Mouse (Mus musculus) A20 (cell line): ENCODE results near the gene Necab3.

ENCODE experiments used
- DNase-seq: peaks from one replicate; pipeline ENCODE4 v3.0.0-alpha.2; 2011; ENCODE audit warnings: low read depth, low spot score

The Necab3 gene

DNA sequence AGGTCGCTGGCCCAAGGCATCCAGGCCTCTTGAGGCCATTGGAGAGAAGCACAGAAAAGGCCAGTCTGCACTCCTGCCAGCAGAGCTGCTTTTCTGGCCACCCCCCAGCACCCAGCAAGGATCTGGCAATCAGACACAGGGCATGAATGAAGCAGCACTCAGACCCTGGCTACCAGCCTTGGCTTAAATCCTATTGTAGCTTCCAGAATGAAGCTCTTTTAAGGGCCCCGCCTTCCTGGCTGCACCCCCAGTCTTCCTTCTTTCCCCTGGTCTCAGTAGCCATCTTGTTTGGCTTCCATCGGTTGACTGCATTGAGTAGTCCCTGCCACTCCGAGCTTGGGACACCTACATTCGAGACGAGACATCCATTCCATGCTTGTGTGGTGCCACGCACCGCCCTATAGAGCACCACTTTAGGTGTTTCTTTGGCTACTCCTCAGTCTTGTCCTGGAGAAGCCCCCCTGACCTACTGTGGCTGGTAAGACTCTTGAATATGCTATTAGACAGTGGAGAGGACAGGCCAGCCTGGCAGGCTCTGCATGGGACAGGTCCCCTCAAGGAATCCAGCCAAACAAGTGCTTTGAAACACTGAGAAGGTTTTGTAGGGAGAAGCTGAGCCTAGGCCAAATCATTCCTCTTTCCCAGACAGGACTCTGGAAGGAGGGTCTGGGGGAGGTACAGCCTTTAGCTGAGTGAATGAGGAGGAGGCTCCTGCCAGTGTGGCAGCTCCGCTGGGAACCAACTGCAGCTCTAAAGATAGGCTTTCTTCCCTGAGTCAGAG lies 14.9 kb downstream of the Necab3 start:
- DNase-seq: no peak

DNA sequence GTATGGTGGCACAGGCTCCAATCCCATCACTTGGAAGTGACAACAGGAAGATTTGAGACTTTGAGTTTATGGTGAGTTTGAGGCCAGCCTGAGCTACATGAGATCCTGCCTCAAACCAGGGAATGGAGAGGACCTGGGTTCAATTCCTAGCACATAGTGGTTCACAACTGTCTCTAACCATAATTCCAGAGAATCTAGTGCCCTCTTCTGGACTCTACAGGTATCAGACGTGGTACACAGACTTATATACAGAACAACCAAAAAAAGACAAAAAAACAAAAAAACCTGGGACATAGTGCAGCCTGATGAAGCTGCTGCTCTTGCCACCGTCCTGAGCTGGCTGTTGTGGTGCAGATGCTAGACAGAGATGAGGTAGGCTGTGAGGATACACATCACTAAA lies 17.1 kb downstream of the Necab3 start:
- DNase-seq: no peak

DNA sequence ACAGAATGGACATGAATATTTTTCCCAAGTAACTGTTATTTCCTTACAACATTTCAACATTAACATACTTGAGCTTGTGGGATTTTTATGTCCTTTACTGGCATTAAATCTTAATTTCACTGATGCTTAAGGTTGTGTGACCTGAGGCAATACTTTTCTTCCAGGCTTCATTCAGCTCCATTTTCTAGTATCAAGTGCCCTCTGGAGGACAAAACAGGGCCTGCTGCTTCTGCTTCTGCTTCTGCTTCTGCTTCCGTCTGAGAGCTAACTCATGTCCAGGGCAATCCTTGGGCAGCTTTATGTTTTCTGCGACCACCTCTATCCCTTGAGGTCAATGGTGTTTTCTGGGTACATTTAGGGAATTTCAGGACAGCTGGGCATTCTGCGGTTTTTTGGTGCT lies 19.0 kb downstream of the Necab3 start:
- DNase-seq: peak; percentile 62

DNA sequence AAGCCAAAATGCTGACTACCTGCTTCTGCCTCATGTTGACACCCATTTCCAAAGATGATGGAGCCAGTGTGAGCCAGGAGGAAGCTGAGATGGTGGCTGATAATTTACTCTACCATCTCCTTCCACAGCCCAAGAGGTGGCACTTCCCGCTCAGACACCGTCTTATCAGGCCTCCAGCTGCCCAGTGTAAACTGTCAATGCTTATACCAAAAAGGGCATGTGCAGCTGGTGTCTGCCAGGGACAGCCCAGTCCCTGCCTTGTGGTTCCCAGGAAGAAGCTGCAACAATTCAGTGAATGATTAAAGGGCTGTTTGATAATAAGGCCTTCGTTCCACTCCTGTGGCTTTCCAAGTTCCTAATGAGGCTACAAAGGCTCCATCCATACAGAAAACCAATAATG lies 20.0 kb downstream of the Necab3 start:
- DNase-seq: no peak

DNA sequence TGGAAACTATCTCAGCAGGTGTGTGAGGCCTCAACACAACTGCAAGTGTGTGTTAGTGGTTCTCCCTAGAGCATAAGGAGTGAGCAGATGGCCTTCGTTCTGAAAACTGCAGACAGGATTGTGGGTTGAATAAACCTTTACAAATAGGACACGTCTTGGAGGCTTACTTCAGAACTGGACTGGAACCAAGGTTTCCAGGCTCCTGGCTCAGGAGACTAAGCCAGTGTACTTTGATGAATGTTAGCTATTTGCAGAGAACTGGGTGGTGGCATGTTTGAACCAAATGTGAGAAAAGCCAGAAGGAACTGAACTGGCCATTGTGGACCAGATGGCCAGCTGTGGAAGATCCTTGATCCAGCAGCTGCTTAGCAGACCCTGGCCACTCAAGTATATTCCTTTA lies 20.4 kb downstream of the Necab3 start:
- DNase-seq: no peak

DNA sequence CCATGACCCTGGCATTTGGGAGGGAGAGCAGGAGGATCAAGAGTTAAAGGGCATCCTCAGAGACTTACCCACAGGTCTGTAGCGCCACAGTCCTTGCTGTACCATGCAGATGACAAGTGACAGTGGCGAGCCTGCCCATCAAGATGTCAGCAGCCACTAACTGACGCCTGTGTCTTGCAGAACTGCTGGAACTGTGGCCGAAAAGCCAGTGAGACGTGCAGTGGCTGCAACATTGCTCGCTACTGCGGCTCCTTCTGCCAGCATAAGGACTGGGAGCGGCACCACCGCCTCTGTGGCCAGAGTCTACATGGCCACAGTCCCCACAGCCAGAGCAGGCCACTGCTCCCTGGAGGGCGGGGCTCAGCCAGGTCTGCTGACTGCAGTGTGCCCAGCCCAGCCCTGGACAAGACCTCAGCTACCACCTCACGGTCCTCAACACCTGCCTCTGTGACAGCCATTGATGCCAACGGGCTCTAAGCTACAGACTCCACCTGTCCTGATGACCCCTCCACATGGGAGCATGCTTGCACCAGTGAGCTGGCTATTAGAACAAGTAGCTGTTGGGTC lies 23.9 kb downstream of the Necab3 start:
- no peak for DNase-seq

DNA sequence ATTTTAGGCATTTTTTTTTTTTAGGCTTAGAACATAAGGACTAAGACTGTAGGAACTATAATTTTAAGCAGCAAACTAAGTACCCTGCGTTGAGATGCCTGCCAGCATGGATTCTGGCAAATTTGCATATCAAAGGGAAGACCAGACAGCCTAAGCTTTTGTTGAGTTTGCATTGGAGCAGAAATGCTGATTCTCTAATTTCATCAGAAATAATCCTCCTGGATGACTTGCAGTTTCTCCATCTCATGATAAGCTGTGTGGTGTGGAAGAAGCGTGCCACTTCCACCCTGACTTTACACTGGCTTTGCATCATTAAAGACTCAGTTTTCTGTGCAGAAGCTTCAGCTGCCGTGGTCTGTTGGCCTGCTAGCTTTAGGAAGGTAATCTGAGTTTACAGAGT lies 25.8 kb downstream of the Necab3 start:
- no peak for DNase-seq

DNA sequence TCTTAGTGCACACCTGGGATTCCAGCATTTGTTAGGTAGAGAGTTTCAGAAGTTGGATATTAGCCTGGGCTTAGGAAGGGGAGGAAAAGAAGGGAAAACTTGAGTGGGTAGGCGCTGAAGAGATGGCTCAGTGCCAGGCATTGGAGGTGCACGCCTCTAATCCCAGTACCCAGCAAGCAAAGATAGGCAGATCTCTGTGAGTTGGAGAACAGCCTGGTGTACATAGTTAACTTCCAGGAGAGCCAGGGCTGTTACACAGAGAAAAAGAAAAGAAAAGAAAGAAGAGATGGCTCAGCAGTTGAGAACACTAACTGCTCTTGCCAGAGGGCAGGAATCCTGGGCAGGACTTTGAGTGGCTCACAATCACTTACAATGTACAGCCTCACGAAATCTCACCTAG lies 32.2 kb downstream of the Necab3 start:
- DNase-seq: no peak

DNA sequence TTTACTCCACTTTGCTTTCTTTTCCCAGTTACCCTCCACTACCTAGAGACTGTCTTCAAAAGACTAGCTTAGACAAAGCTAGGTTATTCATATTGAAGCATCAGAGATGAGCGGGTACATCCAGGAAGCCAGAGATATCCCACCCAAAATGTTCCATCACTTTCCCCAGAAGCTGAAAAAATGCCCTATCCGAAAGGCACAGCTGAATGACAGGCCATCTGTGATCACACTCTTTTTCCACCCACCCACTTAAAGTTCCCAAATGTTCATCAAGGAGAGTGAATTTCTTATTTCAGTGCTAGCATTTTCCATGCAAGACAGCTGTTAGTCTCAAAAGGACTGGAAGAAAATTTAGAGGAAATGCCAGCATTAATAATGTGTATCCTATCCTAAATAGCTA lies 33.4 kb downstream of the Necab3 start:
- no peak for DNase-seq

DNA sequence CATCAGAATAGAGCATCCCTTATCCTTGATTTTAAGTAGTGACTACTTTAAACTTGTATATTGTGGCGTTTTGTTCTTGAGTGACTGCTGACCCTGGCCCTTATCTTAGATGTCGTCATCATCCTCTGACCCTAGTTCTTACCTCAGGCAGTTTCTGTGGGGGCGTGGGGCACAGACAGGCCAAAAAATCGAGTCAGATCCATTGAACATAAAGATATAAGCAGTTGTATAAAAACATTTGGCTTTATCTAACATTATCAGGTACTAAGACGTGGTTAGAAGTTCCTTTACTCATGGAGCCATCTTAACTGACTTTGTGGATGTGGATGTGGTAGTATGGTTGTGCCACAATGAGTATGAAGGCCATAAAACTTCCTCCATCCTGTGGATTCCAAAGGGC lies 36.4 kb downstream of the Necab3 start:
- DNase-seq: no peak

DNA sequence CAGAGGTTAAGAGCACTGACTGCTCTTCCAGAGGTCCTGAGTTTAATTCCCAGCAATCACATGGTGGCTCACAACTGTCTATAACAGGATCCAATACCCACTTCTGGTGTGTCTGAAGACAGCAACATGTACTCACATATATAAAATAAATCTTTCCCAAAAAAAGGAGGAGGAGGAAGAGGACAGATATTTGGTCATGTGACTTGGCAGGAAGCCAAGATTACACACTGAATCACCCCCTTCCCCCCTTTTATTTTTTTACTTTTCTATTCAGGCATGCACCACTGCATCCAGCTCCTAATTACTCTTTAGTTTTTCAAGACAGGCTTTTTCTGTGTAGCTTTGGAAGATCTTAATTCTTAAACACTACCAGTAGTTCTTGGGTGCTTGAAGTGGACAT lies 37.2 kb downstream of the Necab3 start:
- no peak for DNase-seq

DNA sequence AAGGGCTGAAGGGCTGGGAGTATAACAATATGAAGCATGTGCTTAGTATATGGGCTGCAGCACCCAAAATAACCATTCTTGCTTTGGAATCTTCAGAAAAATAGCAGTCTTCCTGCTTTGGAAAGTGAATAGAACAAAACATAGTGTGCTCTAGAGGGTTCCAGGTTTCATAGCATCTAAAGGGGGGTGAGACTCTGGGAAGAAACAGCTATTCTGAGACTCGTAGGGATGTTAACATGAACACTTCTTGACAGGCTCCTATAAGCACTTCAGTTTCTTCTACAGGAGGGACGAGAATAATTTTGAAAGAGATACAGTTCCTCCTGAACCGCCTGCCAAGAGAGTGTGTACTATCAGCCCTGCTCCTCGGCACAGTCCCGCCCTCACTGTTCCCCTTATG lies 41.3 kb downstream of the Necab3 start:
- no peak for DNase-seq

DNA sequence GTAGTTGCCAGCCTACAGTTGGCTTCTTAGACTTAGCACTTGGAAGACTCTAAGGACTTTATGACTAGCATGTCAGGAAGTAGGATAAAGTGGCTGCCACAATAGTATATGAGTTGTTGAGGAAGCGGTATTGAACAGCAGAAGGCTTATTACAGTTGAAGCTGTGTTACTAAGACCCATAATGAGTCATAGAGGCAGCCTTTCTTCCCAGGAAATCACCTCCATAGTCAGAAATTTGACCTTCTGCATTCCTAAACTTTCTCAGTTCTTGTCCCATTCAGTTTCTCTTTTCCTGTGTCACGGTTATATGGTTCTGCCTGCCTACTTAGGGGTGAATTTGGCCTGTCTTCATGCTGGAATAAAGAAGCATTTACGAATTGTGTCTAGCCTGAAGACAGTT lies 41.7 kb downstream of the Necab3 start:
- DNase-seq: no peak

DNA sequence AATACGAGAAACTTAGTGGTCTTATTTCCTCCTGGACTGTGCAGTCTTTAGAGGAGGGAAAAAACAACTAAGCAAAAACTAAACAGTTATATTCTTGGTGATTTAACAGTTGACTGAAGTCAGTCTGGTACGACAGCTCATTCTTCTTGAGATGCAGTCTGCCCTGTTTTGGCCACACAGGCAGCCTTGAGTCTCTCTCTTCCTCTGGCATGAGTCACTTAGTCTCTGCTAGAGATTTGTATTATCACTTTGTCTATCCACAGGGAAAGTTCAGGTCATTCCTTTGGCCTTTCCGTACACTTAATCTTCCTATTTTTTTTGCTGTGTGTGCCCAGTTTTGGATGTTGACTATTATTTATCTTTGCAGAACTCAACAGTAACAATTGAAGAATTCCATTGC lies 48.5 kb downstream of the Necab3 start:
- no peak for DNase-seq

DNA sequence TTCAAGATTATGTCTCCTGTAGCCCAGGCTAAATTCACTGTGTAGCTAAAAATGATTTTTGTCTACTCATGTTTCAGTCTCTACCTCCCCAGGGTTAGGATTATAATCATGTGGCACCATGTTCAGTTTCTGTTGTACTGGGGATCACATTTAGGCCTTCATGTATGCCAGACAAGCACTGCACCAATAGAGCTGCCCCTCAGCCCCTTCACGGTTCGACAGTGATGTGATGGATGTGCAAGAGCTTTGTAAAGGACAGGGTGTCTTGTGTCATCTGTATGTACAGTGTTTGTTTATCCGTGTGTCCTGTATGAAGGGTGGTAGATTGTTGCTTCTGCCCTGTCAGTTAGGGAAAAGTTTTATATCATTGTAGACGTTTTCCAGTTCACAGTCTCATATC lies 50.2 kb downstream of the Necab3 start:
- DNase-seq: peak; percentile 65

DNA sequence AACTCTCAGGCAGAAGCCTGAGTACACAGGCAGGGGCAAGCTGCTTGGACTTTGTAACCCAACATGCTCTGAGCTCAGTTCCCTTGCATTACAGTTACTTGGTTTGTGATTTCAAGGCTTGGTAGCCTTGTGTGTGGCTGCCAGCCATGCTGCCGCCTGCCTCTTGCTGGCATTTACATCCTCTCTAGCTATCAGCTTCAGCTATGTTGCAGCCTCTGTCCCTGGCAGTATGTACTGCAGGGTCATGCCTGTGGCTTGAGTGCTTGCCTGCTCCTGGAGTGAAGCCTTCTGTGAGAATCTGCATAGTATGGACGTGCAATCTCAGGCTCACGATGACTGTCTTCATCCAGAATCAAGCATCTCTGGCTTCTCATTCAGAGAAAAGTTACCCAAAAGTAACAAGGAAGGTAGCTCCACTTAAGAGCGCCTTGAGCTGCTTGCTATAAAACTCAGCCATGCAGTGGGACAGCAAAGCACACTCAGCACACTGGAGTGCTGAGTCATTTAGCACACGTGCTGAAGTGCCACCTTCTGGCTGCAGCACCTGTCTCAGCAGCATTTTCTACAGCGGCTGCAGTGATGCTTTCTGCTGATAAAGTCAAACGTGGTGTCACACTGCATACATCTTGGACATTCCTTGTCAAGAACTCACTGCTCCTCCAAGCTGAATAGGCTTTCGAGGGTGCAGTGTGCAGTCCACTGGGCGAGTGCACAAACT lies 51.0 kb downstream of the Necab3 start:
- peak; percentile 82 for DNase-seq

DNA sequence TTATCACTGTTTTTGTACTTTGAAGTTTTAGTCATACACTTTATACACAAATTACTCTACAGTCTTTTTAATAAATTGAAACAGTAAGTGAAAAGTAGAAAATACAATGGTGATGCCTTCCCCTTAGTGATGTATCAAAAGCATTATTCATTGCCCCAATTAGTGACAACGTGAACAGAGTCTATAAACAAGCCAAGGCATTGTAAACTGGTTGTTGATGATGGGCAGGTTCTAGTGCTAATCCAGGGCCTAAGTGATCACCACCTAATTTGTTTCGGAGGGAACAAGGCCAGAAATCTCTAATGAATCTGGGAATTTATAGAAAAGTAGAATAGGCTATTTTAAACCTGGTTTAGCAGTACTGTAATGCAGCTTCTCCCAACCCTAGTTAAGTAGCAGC lies 51.6 kb downstream of the Necab3 start:
- DNase-seq: no peak

DNA sequence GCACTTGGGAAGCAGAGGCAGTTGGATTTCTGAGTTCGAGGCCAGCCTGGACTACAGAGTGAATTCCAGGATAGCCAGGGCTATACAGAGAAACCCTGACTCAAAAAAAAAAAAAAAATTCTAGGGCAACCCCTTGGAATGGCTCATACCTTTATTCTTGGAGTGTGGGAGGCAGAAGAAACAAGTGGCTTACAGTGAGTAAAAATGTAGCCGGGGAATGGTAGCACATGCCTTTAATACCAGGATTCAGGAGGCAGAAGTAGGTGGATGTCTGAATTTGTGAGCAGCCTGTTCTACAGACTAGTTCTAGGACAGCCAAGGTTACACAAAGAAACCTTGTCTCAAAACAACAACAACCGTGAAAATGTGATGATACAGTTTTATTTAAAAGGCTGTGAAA lies 57.9 kb downstream of the Necab3 start:
- no peak for DNase-seq

DNA sequence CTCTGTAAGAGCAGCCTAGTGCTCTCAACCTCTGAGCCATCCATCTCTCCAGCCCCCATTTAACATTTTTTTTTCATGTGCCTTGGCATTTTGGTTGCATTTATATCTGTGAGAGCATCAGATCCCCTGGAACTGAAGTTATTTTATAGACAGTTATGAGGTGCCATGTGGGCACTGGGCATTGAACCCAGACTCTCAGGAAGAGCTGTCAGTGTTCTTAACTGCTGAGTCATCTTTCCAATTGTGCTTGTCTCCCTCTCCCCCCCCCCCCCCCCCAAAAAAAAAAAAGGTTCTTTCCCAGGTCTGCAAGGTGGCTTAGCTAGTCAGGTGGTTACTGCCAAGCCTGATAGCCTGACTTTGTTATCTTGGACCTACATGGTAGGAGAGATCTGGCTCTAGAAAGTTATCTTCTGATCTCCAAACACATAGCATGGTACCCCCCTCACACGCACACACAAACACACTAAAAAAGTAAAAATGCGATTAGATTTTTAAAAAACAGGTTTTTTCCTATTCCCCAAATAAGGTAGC lies 58.9 kb downstream of the Necab3 start:
- peak; percentile 52 for DNase-seq

DNA sequence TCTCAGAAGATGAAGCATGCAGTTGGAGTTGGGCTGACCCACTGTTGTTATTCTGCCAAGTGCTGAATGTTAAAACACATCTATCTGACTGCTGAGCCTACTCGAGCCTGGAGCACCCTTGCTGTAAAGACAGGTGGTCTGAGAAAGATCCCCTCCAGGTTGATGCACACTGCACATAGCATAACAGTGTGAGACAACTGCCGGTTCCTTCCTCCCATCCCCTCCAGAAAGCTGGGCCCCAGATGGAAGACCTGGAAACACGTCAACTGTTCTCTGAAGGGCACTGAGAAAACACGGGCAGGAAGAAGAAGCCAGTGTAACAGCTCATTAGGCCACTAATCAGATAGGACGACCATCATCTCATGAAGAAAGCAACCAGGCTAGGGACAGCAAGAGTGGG lies 60.1 kb downstream of the Necab3 start:
- no peak for DNase-seq

DNA sequence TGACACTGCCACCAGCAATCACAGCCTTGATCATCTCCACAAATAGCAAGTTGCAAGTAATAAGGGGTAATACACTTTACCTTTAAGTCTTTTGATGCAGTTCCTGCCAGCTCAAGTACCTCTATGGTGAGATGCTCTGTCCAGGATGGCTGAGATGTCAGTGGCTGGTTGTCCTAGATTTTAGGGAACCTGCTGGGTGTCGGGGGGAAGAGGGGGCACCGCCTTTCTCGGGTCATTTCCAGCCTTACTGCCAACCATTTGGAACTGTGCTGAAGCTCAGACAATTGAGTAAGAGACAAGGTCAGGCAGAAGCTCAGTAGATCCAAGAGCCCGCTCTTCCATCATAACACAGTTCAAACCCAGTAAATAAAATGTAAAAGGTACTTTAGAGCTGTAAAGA lies 63.7 kb downstream of the Necab3 start:
- DNase-seq: no peak
